Mouse (Mus musculus) intestine, embryonic 15.5 days (tissue): ENCODE data around the gene Lrcol1. TPM values are rescaled to one million over a fixed set of nuclear protein-coding genes. Genes with fewer than 3 reads are reported as not detected.
A peak's percentile ranks its signal among the peaks of the same experiment; 100 is the strongest.

ENCODE experiments used
- ATAC-seq: fragments of 200-750 bp; cut with Nextera tagmentation; 2 replicates; pipeline ENCODE4 v1.8.0; 2017; ENCODE audit warnings: moderate TSS enrichment, moderate library complexity
- H3K27ac ChIP-seq: fragments of 300-500 bp; sonication (generic); 2 replicates; pipeline ENCODE4 v1.5.1; 2015; ENCODE audit warnings: mild to moderate bottlenecking, inconsistent platforms
- H3K27me3 ChIP-seq: fragments of 300-500 bp; sonication (generic); replicated peaks from 2 replicates; pipeline ENCODE4 v1.6.1; 2015; ENCODE audit warnings: inconsistent platforms
- H3K36me3 ChIP-seq: fragments of 300-500 bp; sonication (generic); 2 replicates; pipeline ENCODE4 v1.6.1; 2015; ENCODE audit warnings: inconsistent platforms
- H3K4me1 ChIP-seq: fragments of 300-500 bp; sonication (generic); replicated peaks from 2 replicates; pipeline ENCODE4 v1.6.1; 2015; ENCODE audit warnings: inconsistent platforms
- H3K4me2 ChIP-seq: fragments of 300-500 bp; sonication (generic); replicated peaks from 2 replicates; pipeline ENCODE4 v1.6.1; 2015; ENCODE audit warnings: mild to moderate bottlenecking, inconsistent platforms
- H3K4me3 ChIP-seq: fragments of 300-500 bp; sonication (generic); replicated peaks from 2 replicates; pipeline ENCODE4 v1.5.1; 2015; ENCODE audit warnings: inconsistent platforms
- H3K9ac ChIP-seq: fragments of 300-500 bp; sonication (generic); 2 replicates; pipeline ENCODE4 v1.6.1; 2015; ENCODE audit warnings: inconsistent platforms
- H3K9me3 ChIP-seq: fragments of 300-500 bp; sonication (generic); 2 replicates; pipeline ENCODE4 v1.6.1; 2016; ENCODE audit warnings: inconsistent platforms
- WGBS: fragments of 180-500 bp; shearing (Covaris S2); methylation state at CpG from one replicate; pipeline ENCODE4 v1.1.7; 2015; 5-methylcytosine and 5-hydroxymethylcytosine counted together
- polyA plus RNA-seq: library from polyadenylated mRNA; unstranded; fragments of >200 nt; fragmentation: Nextera tagmentation; extraction: Ambion mirVana; gene quantifications from 2 replicates; pipeline ENCODE4 v1.2.1, GENCODE M21; 2015

Lrcol1 gene
- polyA plus RNA-seq, result not detected in 2 replicates

DNA sequence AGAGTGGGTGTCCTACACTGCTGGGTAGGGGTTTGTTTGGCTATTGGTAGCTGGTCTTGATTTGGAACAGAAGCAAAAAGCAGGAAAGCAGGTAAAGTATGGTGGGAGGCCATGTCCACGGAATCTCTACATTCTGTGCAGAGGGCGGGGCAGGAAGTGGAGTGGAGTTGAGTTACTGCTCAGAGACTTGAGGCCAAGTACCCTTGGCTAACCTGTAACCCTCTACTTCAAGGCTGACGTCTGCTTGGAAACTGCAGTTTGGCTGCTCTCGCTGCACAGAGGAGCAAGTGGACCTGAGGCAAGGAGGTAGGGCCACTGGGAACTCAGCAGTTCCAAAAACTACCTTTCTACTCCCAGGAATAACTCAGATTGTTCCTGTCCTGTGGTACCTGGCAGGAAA is at the start of gene Lrcol1:
TSS of gene Lrcol1 (plus strand) at position 207 of the 400 bp plus-strand sequence.
- H3K4me1 ChIP-seq, result peaks cover 6% of the 10 kb centered on the region
- H3K27me3 ChIP-seq, result peaks cover 20% of the 10 kb centered on the region
- H3K4me2 ChIP-seq, result peak within 1 kb of the TSS; percentile 98
- H3K9me3 ChIP-seq, result no peaks in the 10 kb centered on the region
- H3K9ac ChIP-seq, result no peak within 1 kb of the TSS
- H3K36me3 ChIP-seq, result no peaks in the 10 kb centered on the region
- WGBS, result 55% methylated on average over 4 of the region's 4 CpGs
- H3K27ac ChIP-seq, result no peak within 1 kb of the TSS
- no peak for ATAC-seq
- no peak within 1 kb of the TSS for H3K4me3 ChIP-seq

DNA sequence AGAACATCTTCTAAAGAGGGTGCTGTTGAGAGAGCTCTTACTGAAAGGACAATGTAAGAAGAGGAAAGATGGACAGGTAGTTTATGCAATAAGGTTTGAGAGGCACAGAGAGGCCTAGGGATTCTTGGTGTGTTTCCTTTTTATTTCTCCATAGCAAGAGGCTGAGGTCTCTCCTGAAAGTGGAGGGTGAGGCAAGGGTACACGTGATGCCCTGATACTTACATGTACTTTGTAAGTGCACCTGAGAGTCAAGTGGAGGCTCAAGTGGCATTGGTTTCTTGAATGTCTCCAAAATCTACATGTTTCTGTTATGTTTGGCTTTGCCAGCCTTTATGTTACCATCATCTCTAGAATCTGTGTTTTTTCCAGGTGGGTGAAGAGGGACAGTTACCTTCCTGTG is 47.9 kb upstream of the Lrcol1 start:
- Histone ChIP-seq H3K4me2 (no peak overlapping the region), H3K4me1 (no peaks in the 10 kb centered on the region), H3K9ac (no peak overlapping the region), H3K27me3 (no peaks in the 10 kb centered on the region), H3K9me3 (no peaks in the 10 kb centered on the region), H3K4me3 (no peak overlapping the region), H3K27ac (no peak overlapping the region), H3K36me3 (peaks cover 39% of the 10 kb centered on the region)
- ATAC-seq, result no peak
- 94% methylated on average over 1 of the region's 1 CpGs for WGBS

DNA sequence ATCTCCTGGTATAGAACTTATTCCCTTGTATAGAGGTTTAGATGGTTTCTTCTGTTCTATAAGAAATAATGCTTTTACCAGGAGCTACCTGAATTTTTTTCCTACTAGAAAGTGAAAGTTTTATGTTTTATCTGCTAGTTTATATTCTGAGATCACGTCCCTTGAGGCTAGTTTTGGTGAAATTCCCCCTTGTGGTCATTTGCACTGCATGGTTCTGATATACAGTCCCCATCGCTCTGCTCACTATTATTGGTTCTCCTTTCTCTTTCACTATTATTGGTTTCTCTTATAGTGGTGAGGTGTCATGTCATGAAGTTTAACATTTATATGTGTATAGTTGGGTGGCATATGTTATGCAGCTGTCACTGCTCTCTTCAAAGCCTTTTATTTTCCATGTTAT is 43.9 kb upstream of the Lrcol1 start:
- 90% methylated on average over 2 of the region's 2 CpGs for WGBS
- H3K27ac ChIP-seq, result no peak overlapping the region

GRCm38 (mm10) chr5:110308861-110309260 is 35.7 kb upstream of the Lrcol1 start:
- H3K36me3 ChIP-seq, result peaks cover 20% of the 10 kb centered on the region
- 94% methylated on average over 7 of the region's 7 CpGs for WGBS
- H3K27me3 ChIP-seq, result no peaks in the 10 kb centered on the region
- H3K9ac ChIP-seq, result no peak overlapping the region
- H3K4me3 ChIP-seq, result no peak overlapping the region
- H3K9me3 ChIP-seq, result no peaks in the 10 kb centered on the region
- no peak overlapping the region for H3K27ac ChIP-seq
- ATAC-seq, result no peak
- H3K4me1 ChIP-seq, result no peaks in the 10 kb centered on the region
- no peak overlapping the region for H3K4me2 ChIP-seq

More for the DNA sequence above, 43.9 kb upstream of the Lrcol1 start:
- Histone ChIP-seq H3K36me3 (peaks cover 31% of the 10 kb centered on the region; the same call in 1 of the 2 replicates), H3K4me1 (no peaks in the 10 kb centered on the region), H3K4me2 (no peak overlapping the region), H3K27me3 (no peaks in the 10 kb centered on the region), H3K9ac (no peak overlapping the region), H3K4me3 (no peak overlapping the region), H3K9me3 (no peaks in the 10 kb centered on the region)
- no peak for ATAC-seq

DNA sequence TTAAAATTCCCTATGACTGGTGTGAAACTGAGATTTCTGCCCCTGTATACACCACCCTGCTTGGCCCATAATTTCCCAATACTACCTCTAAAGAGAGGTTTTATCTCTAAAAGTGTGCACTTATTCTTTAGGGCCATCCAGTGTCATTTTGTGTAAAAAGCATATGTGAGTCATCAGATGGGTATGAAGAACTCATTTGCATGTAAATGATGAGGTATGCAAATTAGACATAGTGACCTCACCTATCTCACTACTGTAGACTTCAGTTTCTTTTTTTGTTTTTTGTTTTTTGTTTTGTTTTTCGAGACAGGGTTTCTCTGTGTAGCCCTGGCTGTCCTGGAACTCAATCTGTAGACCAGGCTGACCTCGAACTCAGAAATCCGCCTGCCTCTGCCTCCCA is 31.4 kb upstream of the Lrcol1 start:
- no peak overlapping the region for H3K4me2 ChIP-seq
- H3K27ac ChIP-seq, result no peak overlapping the region
- no peaks in the 10 kb centered on the region for H3K9me3 ChIP-seq
- ATAC-seq, result no peak
- 97% methylated on average over 3 of the region's 3 CpGs for WGBS
- no peaks in the 10 kb centered on the region for H3K4me1 ChIP-seq
- H3K36me3 ChIP-seq, result peaks cover 17% of the 10 kb centered on the region
- no peak overlapping the region for H3K4me3 ChIP-seq
- no peaks in the 10 kb centered on the region for H3K27me3 ChIP-seq
- no peak overlapping the region for H3K9ac ChIP-seq

- Histone ChIP-seq H3K4me1 (no peaks in the 10 kb centered on the region), H3K36me3 (peaks cover 27% of the 10 kb centered on the region), H3K4me3 (no peak overlapping the region), H3K27me3 (no peaks in the 10 kb centered on the region), H3K9me3 (no peaks in the 10 kb centered on the region), H3K9ac (no peak overlapping the region), H3K27ac (no peak overlapping the region), H3K4me2 (no peak overlapping the region)
- 76% methylated on average over 3 of the region's 3 CpGs for WGBS
- ATAC-seq, result no peak
Measured at GRCm38 (mm10) chr5:110330508-110330907, 14.0 kb upstream of the Lrcol1 start.

- WGBS, result 77% methylated on average over 2 of the region's 2 CpGs
- H3K36me3 ChIP-seq, result peaks cover 21% of the 10 kb centered on the region; the same call in 1 of the 2 replicates
- no peak overlapping the region for H3K9ac ChIP-seq
- no peak for ATAC-seq
- H3K4me1 ChIP-seq, result peaks cover 6% of the 10 kb centered on the region
- no peak overlapping the region for H3K4me3 ChIP-seq
- no peak overlapping the region for H3K27ac ChIP-seq
- no peak overlapping the region for H3K4me2 ChIP-seq
- H3K9me3 ChIP-seq, result no peaks in the 10 kb centered on the region
- peaks cover 20% of the 10 kb centered on the region for H3K27me3 ChIP-seq
Measured at GRCm38 (mm10) chr5:110338792-110339191, 5.7 kb upstream of the Lrcol1 start.

DNA sequence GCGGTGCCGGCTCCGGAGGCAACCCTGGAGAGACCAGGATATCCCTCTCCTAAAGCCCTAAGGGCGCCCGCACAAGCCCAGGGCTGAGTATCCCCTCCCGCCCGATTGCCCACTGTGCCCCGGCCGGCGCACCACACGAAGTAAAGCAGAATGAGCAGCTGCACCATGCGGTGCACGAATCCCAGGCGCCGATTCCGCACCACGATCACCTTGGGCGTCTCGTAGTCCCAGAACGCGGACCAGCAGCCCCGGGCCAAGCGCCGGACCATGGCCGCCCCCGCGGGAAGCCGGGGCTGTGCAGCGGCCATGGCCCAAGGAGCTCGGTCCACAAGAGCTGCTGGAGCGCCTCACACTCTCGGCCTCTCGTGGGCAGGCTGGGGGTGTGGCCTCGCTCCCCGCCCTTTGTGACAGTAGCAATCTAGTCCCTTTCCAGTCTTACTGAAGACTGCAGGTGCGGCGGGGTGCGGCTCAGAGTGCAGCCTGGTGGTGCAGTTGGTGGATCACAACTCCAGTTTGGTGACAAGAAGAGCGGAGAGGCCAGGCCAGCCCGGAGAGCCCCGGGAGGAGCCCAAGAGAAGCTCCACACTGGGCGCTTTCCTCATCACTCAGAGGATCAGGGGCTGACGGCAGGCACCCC is 1.8 kb upstream of the Lrcol1 start, which contains the start of gene P2rx2:
TSS of gene P2rx2 (minus strand) at position 565 of the 637 bp plus-strand sequence.
- H3K27me3 ChIP-seq, result peaks cover 20% of the 10 kb centered on the region
- H3K27ac ChIP-seq, result no peak within 1 kb of the TSS
- ATAC-seq, result peak; percentile 92
- H3K4me2 ChIP-seq, result peak within 1 kb of the TSS; percentile 98
- WGBS, result under 1% methylated on average over 43 of the region's 43 CpGs
- H3K36me3 ChIP-seq, result no peaks in the 10 kb centered on the region
- peaks cover 6% of the 10 kb centered on the region for H3K4me1 ChIP-seq
- H3K9ac ChIP-seq, result peak within 1 kb of the TSS; percentile 55
- no peaks in the 10 kb centered on the region for H3K9me3 ChIP-seq
- H3K4me3 ChIP-seq, result peak within 1 kb of the TSS; percentile 49

DNA sequence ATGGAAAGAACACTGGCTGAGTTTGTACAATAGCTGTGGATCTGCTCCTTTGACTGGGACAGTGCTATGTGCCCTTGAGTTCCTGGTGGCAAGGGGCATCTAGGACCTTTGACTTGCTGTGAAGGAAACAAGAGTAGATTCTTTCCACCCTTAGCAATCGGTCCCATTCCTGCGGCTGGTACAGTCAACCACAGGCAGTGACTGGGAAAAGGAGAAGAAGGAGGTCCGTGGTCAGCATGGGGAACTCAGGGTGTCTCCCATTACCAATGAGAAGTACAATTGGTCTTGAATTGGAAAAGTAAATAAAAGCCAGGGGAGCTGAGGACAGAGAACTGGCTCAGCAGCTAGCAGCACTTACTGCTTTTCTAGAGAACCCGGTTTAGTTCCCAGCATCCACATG is 1.0 kb downstream of the Lrcol1 start:
- H3K27me3 ChIP-seq, result peaks cover 20% of the 10 kb centered on the region
- ATAC-seq, result no peak

DNA sequence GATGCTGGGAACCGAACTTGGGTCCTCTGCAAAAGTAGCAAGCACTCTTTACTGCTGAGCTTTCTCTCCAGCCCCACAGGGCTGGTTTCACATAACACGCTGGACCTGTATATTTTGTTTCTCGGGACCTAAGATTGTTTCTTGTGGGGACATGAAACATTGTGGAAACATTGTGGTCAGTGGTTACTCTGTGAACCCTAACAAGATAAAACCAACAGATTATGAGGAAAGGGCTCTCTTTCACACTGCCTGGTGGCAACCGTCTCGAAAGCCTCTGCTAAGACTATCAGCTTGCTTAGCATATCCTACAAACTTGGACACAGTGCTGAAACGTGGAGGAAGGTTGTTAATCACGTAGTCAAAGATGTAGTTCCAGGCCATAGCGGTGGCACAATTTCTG is 2.5 kb downstream of the Lrcol1 start:
- ATAC-seq, result no peak
- H3K9ac ChIP-seq, result no peak overlapping the region
- WGBS, result 84% methylated on average over 8 of the region's 8 CpGs
- no peaks in the 10 kb centered on the region for H3K9me3 ChIP-seq
- H3K27me3 ChIP-seq, result peaks cover 13% of the 10 kb centered on the region
- H3K36me3 ChIP-seq, result no peaks in the 10 kb centered on the region
- H3K4me1 ChIP-seq, result peaks cover 6% of the 10 kb centered on the region
- no peak overlapping the region for H3K4me3 ChIP-seq
- H3K4me2 ChIP-seq, result no peak overlapping the region
- H3K27ac ChIP-seq, result no peak overlapping the region

More for the DNA sequence above, 1.0 kb downstream of the Lrcol1 start:
- no peaks in the 10 kb centered on the region for H3K36me3 ChIP-seq
- no peaks in the 10 kb centered on the region for H3K9me3 ChIP-seq
- H3K4me2 ChIP-seq, result no peak overlapping the region
- H3K4me3 ChIP-seq, result no peak overlapping the region
- no peak overlapping the region for H3K9ac ChIP-seq
- no peak overlapping the region for H3K27ac ChIP-seq
- H3K4me1 ChIP-seq, result peaks cover 6% of the 10 kb centered on the region
- 83% methylated on average over 4 of the region's 4 CpGs for WGBS

DNA sequence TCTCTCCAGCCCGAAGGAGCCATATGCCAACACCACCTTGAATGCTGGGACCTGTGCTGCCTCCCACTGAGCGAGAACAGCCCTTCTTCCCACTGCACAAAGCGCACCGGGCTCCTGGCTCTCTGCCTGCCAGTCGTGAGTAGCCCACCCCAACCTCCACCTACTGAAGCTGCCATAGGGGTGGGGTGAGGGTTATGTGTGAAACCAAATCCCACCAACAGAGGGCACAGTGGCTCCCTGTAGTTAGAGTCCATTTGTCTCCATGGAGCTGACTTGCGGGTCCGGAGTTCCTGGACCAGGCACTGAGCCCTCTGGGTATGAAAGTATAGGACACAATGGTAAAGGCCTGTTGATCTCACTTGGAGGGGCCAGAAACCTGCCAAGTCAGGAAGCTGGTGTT is 10.2 kb downstream of the Lrcol1 start:
- Histone ChIP-seq H3K9ac (no peak overlapping the region), H3K9me3 (no peaks in the 10 kb centered on the region), H3K4me1 (no peaks in the 10 kb centered on the region), H3K27ac (no peak overlapping the region), H3K4me2 (no peak overlapping the region), H3K27me3 (peaks cover 9% of the 10 kb centered on the region; the same call in 1 of the 2 replicates), H3K4me3 (no peak overlapping the region), H3K36me3 (no peaks in the 10 kb centered on the region)
- WGBS, result 18% methylated on average over 7 of the region's 7 CpGs
- 0 out of 2 replicates have a peak, but pooled peaks have one; percentile 31 for ATAC-seq

DNA sequence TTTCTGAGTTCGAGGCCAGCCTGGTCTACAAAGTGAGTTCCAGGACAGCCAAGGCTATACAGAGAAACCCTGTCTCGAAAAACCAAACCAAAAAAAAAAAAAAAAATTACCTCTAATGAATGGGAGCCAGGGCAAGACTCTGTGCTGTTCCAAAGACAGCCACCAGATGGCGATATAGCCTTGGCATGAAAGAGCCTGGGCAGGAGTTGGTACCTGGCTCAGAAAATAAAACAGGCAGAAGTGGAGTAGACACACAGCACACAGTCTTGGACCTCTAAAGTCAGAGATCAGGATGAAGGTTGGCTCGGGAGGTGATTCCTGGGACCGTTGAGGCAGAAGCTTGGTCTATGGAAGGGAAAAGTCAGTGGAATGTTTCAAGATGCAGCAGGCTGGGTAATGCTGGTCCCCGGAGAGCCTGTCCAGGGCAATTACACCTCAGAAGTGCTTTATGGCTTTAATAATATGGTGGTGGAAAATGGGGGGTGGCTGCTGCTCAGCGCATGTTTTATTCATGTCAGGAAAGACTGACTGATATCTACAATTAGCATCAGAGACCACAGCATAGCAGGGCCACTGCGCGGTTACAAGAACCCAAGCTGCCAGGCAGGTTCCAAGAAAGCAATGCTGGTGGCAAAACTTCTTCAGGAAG is 13.1 kb downstream of the Lrcol1 start:
- Histone ChIP-seq H3K36me3 (no peaks in the 10 kb centered on the region), H3K4me1 (no peaks in the 10 kb centered on the region), H3K4me3 (no peak overlapping the region), H3K4me2 (no peak overlapping the region), H3K27ac (no peak overlapping the region), H3K27me3 (peaks cover 9% of the 10 kb centered on the region; the same call in 1 of the 2 replicates), H3K9me3 (no peaks in the 10 kb centered on the region), H3K9ac (no peak overlapping the region)
- WGBS, result 37% methylated on average over 9 of the region's 9 CpGs
- peak; percentile 62 for ATAC-seq
